Mouse (Mus musculus): Measurements from ENCODE around the gene Rasal2. TPM values are rescaled to one million over a fixed set of nuclear protein-coding genes. Genes with fewer than 3 reads are reported as not detected.

The Rasal2 gene
- total RNA-seq, 2 experiments from 2014 or later, result 87.6 to 90.9 TPM

DNA sequence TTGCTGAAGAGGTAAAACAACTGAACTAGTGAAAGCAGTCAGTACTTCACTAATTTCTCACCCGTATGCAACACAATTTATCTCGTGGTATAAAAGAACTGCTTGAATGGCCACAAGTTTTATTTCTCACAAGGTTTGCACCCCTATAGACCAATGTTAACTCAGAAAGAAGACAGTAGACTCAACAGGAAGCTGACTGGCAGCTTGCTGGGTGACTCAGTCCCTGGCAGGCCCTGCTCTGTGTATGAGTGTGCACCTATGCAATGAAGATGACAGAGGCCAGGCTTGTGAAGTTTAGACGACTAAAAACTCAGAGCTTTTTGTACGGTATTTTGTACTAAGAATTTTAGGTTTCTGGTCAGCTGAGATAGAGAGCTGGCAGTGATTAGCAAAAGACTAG is 180.0 kb downstream of the Rasal2 start:
- intact Hi-C loops (cut with DNase I), result loop anchor here (5.0 kb wide), 1 partner anchor 65 kb away; no protein-coding TSS in a partner anchor
- no peak for TF ChIP-seq CTCF (IDR thresholded peaks at IDR 0.05)
- Histone ChIP-seq H3K27ac (no peak overlapping the region; the same call in 1 of the 2 replicates), H3K4me3 (no peak overlapping the region)
- DNase-seq (ENCODE audit: extremely low spot score in 1 of 2, low spot score in 2 of 2), result no peak

DNA sequence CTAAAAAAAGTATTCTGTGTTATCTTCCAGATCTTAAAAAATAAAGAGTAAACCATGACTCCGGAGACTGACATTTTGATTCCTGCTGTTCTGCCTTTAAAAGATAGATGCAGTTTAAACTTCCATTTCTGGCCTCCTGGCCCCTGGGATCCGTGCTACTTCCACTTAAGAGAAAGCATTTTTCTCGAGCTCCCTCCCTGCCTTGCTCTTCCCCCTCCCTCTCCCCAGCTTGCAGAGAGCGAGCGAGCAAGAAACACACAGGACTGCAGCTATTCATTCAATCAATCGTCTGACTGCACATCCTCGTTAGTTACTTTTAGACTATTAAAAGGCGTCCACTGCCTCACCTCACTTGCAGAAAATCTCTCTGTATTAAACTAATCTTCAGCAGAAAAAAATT is 181.4 kb downstream of the Rasal2 start:
- H3K4me3 ChIP-seq, result peak overlapping the region; percentile 53
- TF ChIP-seq CTCF (IDR thresholded peaks at IDR 0.05), result no peak
- intact Hi-C loops (cut with DNase I), result loop anchor here (5.0 kb wide), 1 partner anchor 64 kb away; no protein-coding TSS in a partner anchor
- H3K27ac ChIP-seq, result peak overlapping the region; percentile 82
- DNase-seq (ENCODE audit: extremely low spot score in 1 of 2, low spot score in 2 of 2), result peak; percentile 24 to 32

DNA sequence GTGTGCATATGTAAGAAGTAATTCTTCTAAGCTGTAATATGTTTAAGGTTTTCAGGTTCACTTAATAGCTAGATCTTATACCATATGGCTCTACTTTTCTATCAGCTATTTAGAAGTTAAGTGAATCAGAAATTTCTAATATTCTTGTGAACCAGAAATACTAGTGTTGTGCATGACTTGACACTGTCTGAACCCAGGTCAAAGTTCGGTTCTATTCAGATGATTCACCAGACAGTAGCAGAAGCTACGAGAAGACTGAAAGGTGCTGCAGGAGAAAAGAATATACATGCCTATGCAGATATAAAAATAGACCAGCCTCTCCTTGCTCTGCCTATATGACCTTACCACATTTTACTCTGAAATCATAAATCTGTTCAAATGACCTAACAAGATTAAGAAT is 182.0 kb downstream of the Rasal2 start:
- Histone ChIP-seq H3K4me3 (peak overlapping the region; percentile 53), H3K27ac (peak overlapping the region; percentile 82)
- TF ChIP-seq CTCF (IDR thresholded peaks at IDR 0.05), result no peak
- no peak for DNase-seq (ENCODE audit: extremely low spot score in 1 of 2, low spot score in 2 of 2)
- intact Hi-C loops (cut with DNase I), result loop anchor here (5.0 kb wide), 1 partner anchor 63 kb away; no protein-coding TSS in a partner anchor

DNA sequence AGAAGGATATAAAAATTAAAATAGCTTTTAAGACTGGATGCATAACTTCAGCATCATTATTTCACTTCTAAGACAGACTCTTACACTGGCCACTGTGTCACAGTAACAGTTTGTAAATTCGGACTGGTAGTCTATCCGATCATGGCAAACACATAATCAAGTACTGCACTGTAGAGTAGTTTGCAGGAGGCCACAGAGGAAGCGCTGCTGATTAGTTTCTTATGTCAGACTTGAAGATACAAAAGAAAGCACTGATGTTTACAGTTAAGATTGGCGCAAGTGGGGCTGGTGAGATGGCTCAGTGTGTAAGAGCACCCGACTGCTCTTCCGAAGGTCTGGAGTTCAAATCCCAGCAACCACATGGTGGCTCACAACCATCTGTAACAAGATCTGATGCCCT is 187.4 kb downstream of the Rasal2 start:
- Histone ChIP-seq H3K4me3 (no peak overlapping the region), H3K27ac (no peak overlapping the region)
- TF ChIP-seq CTCF (IDR thresholded peaks at IDR 0.05), result no peak
- DNase-seq (ENCODE audit: extremely low spot score in 1 of 2, low spot score in 2 of 2), result no peak
- intact Hi-C loops (cut with DNase I), result no loop called here

DNA sequence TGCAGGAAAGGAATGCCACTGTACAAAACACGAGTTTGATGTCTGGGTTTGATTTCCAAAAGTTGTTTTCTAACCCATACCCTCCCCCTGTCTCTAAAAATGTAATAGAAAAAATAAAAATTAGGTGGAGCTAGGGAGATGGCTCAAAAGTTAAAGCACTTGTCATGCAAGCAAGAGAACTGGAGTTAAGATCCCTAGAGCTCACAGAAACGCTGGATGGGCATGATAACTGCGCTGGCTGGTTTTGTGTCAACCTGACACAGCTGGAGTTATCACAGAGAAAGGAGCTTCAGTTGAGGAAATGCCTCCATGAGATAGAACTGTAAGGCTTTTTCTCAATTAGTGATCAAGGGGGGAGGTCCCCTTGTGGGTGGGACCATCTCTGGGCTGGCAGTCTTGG is 191.5 kb downstream of the Rasal2 start:
- TF ChIP-seq CTCF (IDR thresholded peaks at IDR 0.05), result no peak
- no peak overlapping the region for H3K4me3 ChIP-seq
- intact Hi-C loops (cut with DNase I), result no loop called here
- H3K27ac ChIP-seq, result no peak overlapping the region
- no peak for DNase-seq (ENCODE audit: extremely low spot score in 1 of 2, low spot score in 2 of 2)

DNA sequence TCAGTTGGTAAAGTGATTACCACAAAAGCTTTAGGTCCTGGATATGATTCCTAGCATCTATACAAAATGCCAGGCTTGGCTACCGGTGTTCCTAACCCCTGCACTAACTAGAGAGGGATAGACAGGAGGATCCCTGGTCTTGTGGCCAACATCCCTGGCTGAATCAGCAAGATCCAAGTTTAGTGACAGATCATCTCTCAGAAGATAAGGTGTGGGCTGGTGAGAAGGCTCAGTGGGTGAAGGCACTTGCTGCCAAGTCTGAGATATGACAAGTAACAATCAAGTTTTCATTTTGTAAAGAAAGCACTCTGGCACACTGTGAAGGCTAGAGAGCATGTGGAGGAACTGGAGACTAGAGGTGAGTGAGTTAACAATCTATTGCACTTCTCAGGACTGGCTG is 191.9 kb downstream of the Rasal2 start:
- Histone ChIP-seq H3K27ac (no peak overlapping the region), H3K4me3 (no peak overlapping the region)
- TF ChIP-seq CTCF (IDR thresholded peaks at IDR 0.05), result no peak
- intact Hi-C loops (cut with DNase I), result no loop called here
- no peak for DNase-seq (ENCODE audit: extremely low spot score in 1 of 2, low spot score in 2 of 2)

DNA sequence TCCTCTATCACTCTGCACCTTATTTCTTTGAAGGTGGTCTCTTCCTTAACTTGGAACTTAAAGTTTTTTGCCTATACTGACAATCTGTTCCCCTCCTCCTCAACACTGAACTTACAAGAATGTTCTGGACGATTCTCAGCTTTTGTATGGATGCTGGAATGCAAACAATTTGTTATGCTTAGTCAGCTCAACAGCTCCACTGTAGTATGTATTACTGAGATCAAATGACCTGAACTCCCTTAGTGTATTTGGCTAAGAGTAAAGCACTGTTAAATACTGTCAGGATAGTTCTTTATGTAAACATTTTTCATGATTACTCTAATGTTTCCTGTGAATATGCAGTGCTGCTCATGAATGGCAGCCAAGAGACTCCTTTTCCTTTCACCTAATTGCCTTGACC is 203.6 kb downstream of the Rasal2 start:
- intact Hi-C loops (cut with DNase I), result no loop called here
- no peak overlapping the region for H3K4me3 ChIP-seq
- TF ChIP-seq CTCF (IDR thresholded peaks at IDR 0.05), result no peak
- no peak for DNase-seq (ENCODE audit: extremely low spot score in 1 of 2, low spot score in 2 of 2)
- H3K27ac ChIP-seq, result no peak overlapping the region

DNA sequence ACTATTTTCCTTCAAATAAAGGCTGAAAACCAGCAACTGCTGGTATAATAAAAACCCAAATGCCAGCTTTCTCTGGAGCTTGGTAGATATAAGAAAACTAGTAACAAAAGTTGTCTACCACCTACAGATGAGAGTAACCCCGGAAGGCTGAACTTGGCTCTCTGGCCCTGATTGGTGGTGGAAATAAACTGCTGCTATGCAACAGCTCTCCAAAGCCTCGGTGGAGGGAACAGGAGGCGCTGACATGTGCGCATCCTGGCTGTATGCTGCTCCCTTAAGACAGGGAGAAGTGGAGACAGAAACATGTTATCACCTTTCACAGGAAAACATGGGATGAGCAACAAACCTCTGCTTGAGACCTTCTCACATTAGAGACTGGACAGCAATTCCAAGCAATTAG is 206.7 kb downstream of the Rasal2 start:
- DNase-seq (ENCODE audit: extremely low spot score in 1 of 2, low spot score in 2 of 2), result no peak
- TF ChIP-seq CTCF (IDR thresholded peaks at IDR 0.05), result no peak
- intact Hi-C loops (cut with DNase I), result no loop called here

DNA sequence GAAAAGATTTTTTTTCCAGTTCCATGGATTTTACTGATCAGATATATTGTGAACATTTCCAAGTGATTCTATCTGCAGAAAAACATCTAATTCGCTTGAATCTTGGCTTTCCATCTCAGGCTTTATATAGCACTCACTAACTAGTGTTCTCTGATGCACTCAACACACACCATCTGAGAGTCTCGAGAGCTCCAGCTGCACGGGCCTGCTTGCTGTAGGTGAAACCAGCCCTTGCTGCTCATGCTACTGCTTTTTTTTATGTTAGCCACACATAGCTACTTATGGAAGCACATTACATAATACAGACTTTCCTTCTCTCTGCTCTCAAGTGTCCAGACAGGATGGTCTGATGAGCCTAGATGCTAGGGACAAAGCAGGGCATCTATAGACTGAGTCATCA is 229.4 kb downstream of the Rasal2 start:
- DNase-seq (ENCODE audit: extremely low spot score in 1 of 2, low spot score in 2 of 2), result no peak
- no peak overlapping the region for H3K4me3 ChIP-seq
- no peak for TF ChIP-seq CTCF (IDR thresholded peaks at IDR 0.05)
- intact Hi-C loops (cut with DNase I), result loop anchor here (2.0 kb wide), 1 partner anchor 14 kb away; no protein-coding TSS in a partner anchor
- H3K27ac ChIP-seq, result peak overlapping the region; percentile 74

More for the DNA sequence above, 206.7 kb downstream of the Rasal2 start:
- Histone ChIP-seq H3K27ac (no peak overlapping the region), H3K4me3 (no peak overlapping the region)

DNA sequence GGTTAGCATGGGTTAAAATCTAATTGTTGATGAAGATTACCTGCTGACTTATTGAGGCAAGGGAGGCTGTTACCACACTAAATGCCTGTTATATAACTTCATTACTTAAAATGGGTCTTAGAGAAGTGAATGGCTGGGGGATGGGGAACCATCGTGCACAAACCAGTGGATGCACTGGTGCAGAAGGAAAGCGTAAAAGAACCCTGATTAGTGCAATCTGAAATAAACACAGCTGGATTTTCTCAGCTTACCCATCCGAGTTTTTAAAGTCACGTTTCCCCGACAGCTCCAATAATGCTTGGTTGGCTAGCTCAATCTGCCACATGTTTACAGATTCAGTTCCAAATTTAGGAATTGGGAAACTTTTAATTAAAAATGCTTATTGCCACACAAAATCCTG is 230.0 kb downstream of the Rasal2 start:
- intact Hi-C loops (cut with DNase I), result loop anchor here (2.0 kb wide), 1 partner anchor 14 kb away; no protein-coding TSS in a partner anchor
- Histone ChIP-seq H3K27ac (peak overlapping the region; percentile 74), H3K4me3 (no peak overlapping the region)
- no peak for DNase-seq (ENCODE audit: extremely low spot score in 1 of 2, low spot score in 2 of 2)
- no peak for TF ChIP-seq CTCF (IDR thresholded peaks at IDR 0.05)

DNA sequence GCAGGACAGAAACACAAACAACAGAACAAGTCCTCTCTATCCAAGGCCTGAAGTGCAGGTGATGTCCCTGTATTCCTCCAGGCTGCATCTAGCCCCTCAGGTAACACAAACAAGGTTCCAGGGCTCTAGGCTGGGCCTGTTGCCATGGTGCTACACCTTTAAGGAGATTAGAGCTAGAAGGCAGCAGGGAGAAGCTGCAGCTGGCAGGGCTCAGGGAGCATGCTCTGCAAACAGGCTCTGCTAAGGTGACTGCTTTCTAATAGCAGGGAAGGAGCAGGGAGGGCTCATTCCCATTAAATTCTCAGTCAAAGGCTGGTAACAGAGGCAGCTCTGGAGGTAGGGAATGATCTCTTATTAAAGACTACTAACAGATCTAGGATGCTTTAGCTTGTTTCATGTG is 231.3 kb downstream of the Rasal2 start:
- peak overlapping the region; percentile 8; the same call in 1 of the 2 replicates for H3K27ac ChIP-seq
- intact Hi-C loops (cut with DNase I), result no loop called here
- H3K4me3 ChIP-seq, result no peak overlapping the region
- no peak for TF ChIP-seq CTCF (IDR thresholded peaks at IDR 0.05)
- peak in 1 of 2 experiments; percentile 34 for DNase-seq (ENCODE audit: extremely low spot score in 1 of 2, low spot score in 2 of 2)

DNA sequence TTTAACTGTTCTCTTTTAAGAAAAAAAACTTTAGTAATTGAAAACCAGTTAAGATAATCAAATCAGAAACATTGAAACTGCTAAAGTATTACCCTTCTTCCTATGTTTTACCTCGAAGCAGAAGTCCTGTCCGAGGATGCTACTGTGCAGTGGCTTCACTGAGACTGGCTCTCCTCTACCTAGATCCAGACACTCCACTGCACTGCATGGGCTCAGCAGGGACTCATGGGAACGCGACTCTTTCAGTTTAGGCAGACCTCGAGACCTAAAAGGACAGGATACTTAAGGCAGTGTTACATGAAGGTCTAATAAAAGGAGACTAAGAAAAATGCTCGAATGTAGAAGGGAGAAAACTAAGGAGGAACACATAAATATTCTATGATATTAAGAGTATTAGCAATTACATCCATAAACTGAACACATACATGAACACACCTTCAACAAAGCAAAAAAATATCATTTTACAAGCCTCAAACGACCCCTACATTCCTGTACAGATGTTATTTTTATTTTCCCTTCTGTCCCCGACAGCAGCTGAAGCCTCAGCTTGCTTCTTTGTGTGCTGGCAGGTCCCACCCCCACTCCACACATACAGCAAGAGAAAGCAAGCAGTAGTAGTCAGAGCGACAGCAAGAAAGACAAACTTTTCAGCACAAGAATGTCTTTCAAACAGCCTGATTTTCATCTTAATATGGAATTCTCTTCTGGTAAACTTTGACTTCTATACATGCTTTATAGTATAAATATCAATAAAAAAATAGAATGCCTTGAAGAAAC is 233.2 kb downstream of the Rasal2 start:
- no peak overlapping the region for H3K27ac ChIP-seq
- no peak for TF ChIP-seq CTCF (IDR thresholded peaks at IDR 0.05)
- intact Hi-C loops (cut with DNase I), result no loop called here
- DNase-seq (ENCODE audit: extremely low spot score in 1 of 2, low spot score in 2 of 2), result no peak
- peak overlapping the region; percentile 5; the same call in 1 of the 2 replicates for H3K4me3 ChIP-seq

Data from left cerebral cortex, adult 2 months (tissue).